Mouse (Mus musculus): ENCODE data around the gene Zfp146. TPM values are rescaled to one million over a fixed set of nuclear protein-coding genes. Genes with fewer than 3 reads are reported as not detected.

Gene Zfp146
- polyA plus RNA-seq, 1 experiment from 2014 or later = 56.4 TPM

GRCm38 (mm10) chr7:30200200-30200599 lies 30.6 kb upstream of the Zfp146 start:
- ATAC-seq (no peak), DNase-seq (ENCODE audit: low read depth, low spot score) (no peak)
- CTCF ChIA-PET = interaction anchor here (2.2 to 4.3 kb wide), 2 partner anchors 10 to 17 kb away, joined by 12 to 17 read pairs; no protein-coding TSS in a partner anchor
- no peaks in the 10 kb centered on the region for H3K27me3 ChIP-seq
- in situ Hi-C loops (cut with MboI; ENCODE audit: low pct_unique_long_range_greater_than_20kb) = no loop called here
- TF ChIP-seq CTCF (IDR thresholded peaks at IDR 0.05) = no peak
- POLR2A ChIA-PET = interaction anchor here (0.5 kb wide), 1 partner anchor 23 kb away, joined by 4 read pairs; no protein-coding TSS in a partner anchor

GRCm38 (mm10) chr7:30199498-30200139 lies 30.1 kb upstream of the Zfp146 start:
- DNase-seq (ENCODE audit: low read depth, low spot score) = no peak
- ChIA-PET CTCF (interaction anchor here (1.0 to 4.3 kb wide), 6 partner anchors 10 to 45 kb away, joined by 3 to 17 read pairs (median 10); no protein-coding TSS in a partner anchor), POLR2A (interaction anchor here (1.2 kb wide), 1 partner anchor 11 kb away, joined by 4 read pairs; no protein-coding TSS in a partner anchor)
- ATAC-seq = no peak
- in situ Hi-C loops (cut with MboI; ENCODE audit: low pct_unique_long_range_greater_than_20kb) = no loop called here
- no peaks in the 10 kb centered on the region for H3K27me3 ChIP-seq
- no peak for TF ChIP-seq CTCF (IDR thresholded peaks at IDR 0.05)

GRCm38 (mm10) chr7:30198481-30198971 lies 29.0 kb upstream of the Zfp146 start, which contains the start of gene Capns1:
Gene Capns1 (minus strand): TSS chr7:30198811.
- CTCF ChIA-PET = interaction anchor here (0.7 to 4.3 kb wide), 13 partner anchors 9 to 43 kb away, joined by 3 to 17 read pairs (median 6); no protein-coding TSS in a partner anchor
- POLR2A ChIA-PET = interaction anchor here (0.7 to 1.2 kb wide), 2 partner anchors 9 to 29 kb away, joined by 3 to 4 read pairs; no protein-coding TSS in a partner anchor
- in situ Hi-C loops (cut with MboI; ENCODE audit: low pct_unique_long_range_greater_than_20kb) = no loop called here
- ATAC-seq = peak; percentile 46
- TF ChIP-seq CTCF (IDR thresholded peaks at IDR 0.05) = peak; percentile 94
- H3K27me3 ChIP-seq = no peaks in the 10 kb centered on the region
- peak; percentile 90 for DNase-seq (ENCODE audit: low read depth, low spot score)

- DNase-seq (ENCODE audit: low read depth, low spot score) (no peak), ATAC-seq (no peak)
- in situ Hi-C loops (cut with MboI; ENCODE audit: low pct_unique_long_range_greater_than_20kb) = no loop called here
- H3K27me3 ChIP-seq = no peaks in the 10 kb centered on the region
- TF ChIP-seq CTCF (IDR thresholded peaks at IDR 0.05) = no peak
- CTCF ChIA-PET = interaction anchor here (1.0 to 4.3 kb wide), 9 partner anchors 8 to 21 kb away, joined by 3 to 17 read pairs (median 7); no protein-coding TSS in a partner anchor
- POLR2A ChIA-PET = interaction anchor here (0.7 kb wide), 1 partner anchor 28 kb away, joined by 3 read pairs; no protein-coding TSS in a partner anchor
Observed at GRCm38 (mm10) chr7:30197592-30198129, 28.1 kb upstream of the Zfp146 start.

GRCm38 (mm10) chr7:30196171-30196570 lies 26.6 kb upstream of the Zfp146 start:
- no peak for TF ChIP-seq CTCF (IDR thresholded peaks at IDR 0.05)
- ATAC-seq (peak; percentile 37), DNase-seq (ENCODE audit: low read depth, low spot score) (no peak)
- in situ Hi-C loops (cut with MboI; ENCODE audit: low pct_unique_long_range_greater_than_20kb) = no loop called here
- no peaks in the 10 kb centered on the region for H3K27me3 ChIP-seq
- ChIA-PET POLR2A (no interaction called here), CTCF (interaction anchor here (1.2 to 1.9 kb wide), 2 partner anchors 9 to 21 kb away, joined by 4 to 5 read pairs; no protein-coding TSS in a partner anchor)

- ATAC-seq (no peak), DNase-seq (ENCODE audit: low read depth, low spot score) (no peak)
- no peaks in the 10 kb centered on the region for H3K27me3 ChIP-seq
- in situ Hi-C loops (cut with MboI; ENCODE audit: low pct_unique_long_range_greater_than_20kb) = no loop called here
- ChIA-PET POLR2A (interaction anchor here (1.2 kb wide), 1 partner anchor 14 kb away, joined by 3 read pairs; no protein-coding TSS in a partner anchor), CTCF (interaction anchor here (1.4 to 1.9 kb wide), 2 partner anchors 10 to 17 kb away, joined by 3 to 5 read pairs; no protein-coding TSS in a partner anchor)
- TF ChIP-seq CTCF (IDR thresholded peaks at IDR 0.05) = no peak
Observed at GRCm38 (mm10) chr7:30195461-30195860, 25.9 kb upstream of the Zfp146 start.

GRCm38 (mm10) chr7:30194884-30195283 lies 25.3 kb upstream of the Zfp146 start:
- CTCF ChIA-PET = interaction anchor here (1.2 to 1.4 kb wide), 3 partner anchors 11 to 22 kb away, joined by 3 to 6 read pairs (median 5); no protein-coding TSS in a partner anchor
- no peaks in the 10 kb centered on the region for H3K27me3 ChIP-seq
- POLR2A ChIA-PET = interaction anchor here (1.2 kb wide), 1 partner anchor 13 kb away, joined by 3 read pairs; no protein-coding TSS in a partner anchor
- in situ Hi-C loops (cut with MboI; ENCODE audit: low pct_unique_long_range_greater_than_20kb) = no loop called here
- TF ChIP-seq CTCF (IDR thresholded peaks at IDR 0.05) = no peak
- ATAC-seq (peak; percentile 72), DNase-seq (ENCODE audit: low read depth, low spot score) (peak; percentile 79)

GRCm38 (mm10) chr7:30194101-30194831 lies 24.7 kb upstream of the Zfp146 start:
- TF ChIP-seq CTCF (IDR thresholded peaks at IDR 0.05) = no peak
- no peak for DNase-seq (ENCODE audit: low read depth, low spot score)
- ChIA-PET POLR2A (interaction anchor here (0.6 to 1.2 kb wide), 4 partner anchors 13 to 182 kb away, joined by 3 to 4 read pairs (median 3); no protein-coding TSS in a partner anchor), CTCF (interaction anchor here (1.2 to 1.4 kb wide), 3 partner anchors 11 to 23 kb away, joined by 3 to 6 read pairs (median 5); no protein-coding TSS in a partner anchor)
- no peak for ATAC-seq
- H3K27me3 ChIP-seq = no peaks in the 10 kb centered on the region
- in situ Hi-C loops (cut with MboI; ENCODE audit: low pct_unique_long_range_greater_than_20kb) = no loop called here

GRCm38 (mm10) chr7:30193581-30194100 lies 24.1 kb upstream of the Zfp146 start:
- peak; percentile 38 for ATAC-seq
- in situ Hi-C loops (cut with MboI; ENCODE audit: low pct_unique_long_range_greater_than_20kb) = no loop called here
- no peak for DNase-seq (ENCODE audit: low read depth, low spot score)
- no peaks in the 10 kb centered on the region for H3K27me3 ChIP-seq
- ChIA-PET POLR2A (interaction anchor here (0.8 to 1.1 kb wide), 2 partner anchors 12 to 15 kb away, joined by 3 to 4 read pairs; no protein-coding TSS in a partner anchor), CTCF (interaction anchor here (1.2 to 1.3 kb wide), 3 partner anchors 12 to 24 kb away, joined by 5 to 6 read pairs (median 5); no protein-coding TSS in a partner anchor)
- TF ChIP-seq CTCF (IDR thresholded peaks at IDR 0.05) = no peak
